8 mouse cellular contexts compared by ENCODE assay signal in the genomic region with DNA sequence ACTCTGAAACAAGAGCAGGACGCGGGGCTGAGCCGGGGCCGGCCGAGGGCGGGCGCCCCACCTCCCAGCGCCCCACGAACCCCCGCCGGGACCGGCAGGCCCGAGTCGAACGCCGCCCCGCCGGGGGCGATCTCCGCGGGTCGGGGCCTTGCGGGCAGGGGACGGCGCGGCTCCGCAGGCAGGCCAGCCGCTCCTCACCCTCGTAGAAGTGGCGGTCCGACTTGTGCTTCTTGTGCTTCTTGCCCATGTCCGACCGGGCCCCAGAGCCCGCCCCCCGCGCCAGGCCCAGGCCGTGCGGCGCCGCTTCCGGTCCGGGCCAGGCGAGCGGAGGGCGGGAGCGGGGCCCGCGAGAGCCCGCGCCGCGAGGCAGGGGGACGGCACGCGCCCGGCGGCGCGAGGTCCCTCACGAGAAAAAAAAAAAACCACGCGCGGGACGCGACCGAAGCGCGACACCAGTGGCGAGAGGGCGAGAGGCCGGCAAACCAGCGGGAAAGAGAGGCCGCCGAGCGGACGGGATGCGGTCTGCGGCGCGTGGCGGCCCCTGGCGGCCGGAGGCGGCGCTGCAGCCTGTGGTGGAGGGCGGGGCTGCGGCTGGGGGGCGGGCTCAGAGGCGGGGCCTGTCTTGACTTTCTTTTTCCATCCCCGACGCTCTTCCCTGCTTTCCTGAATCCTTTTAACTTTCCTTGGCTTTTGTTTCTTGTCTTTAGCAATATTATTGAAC. TPM values are rescaled to one million over a fixed set of nuclear protein-coding genes. Genes with fewer than 3 reads are reported as not detected.
DNase-seq lines count a peak whose midpoint lies in the region; ATAC-seq and TF ChIP-seq lines count a peak whose summit lies in the region.

TSS of gene Brd7 (minus strand) at position 487 of the 721 bp plus-strand sequence.

- H3K4me3 ChIP-seq in bone marrow macrophage, adult 2 months (ENCODE audit: insufficient read depth, low read length), result peak within 1 kb of the TSS; percentile 89
- H3K4me3 ChIP-seq in embryonic facial prominence, embryonic 15.5 days (replicated peaks), result peak within 1 kb of the TSS; percentile 98
- H3K4me3 ChIP-seq in kidney, embryonic 14.5 days (ENCODE audit: low read length), result peak within 1 kb of the TSS; percentile 98
- peak within 1 kb of the TSS; percentile 96 for H3K4me3 ChIP-seq in limb, embryonic 15.5 days
- H3K4me3 ChIP-seq in midbrain, postnatal 0 days (ENCODE audit: low read depth, low read length), result peak within 1 kb of the TSS; percentile 100

- no peak for TF ChIP-seq POLR2A in bone marrow macrophage, adult 2 months (IDR thresholded peaks at IDR 0.05; ENCODE audit: borderline replicate concordance, low read depth, low read length)

- H3K27me3 ChIP-seq in embryonic facial prominence, embryonic 15.5 days, result no peaks in the 10 kb centered on the region
- no peaks in the 10 kb centered on the region for H3K27me3 ChIP-seq in kidney, embryonic 14.5 days (ENCODE audit: control insufficient read depth, insufficient read depth, low read length)
- no peaks in the 10 kb centered on the region for H3K27me3 ChIP-seq in limb, embryonic 15.5 days
- no peaks in the 10 kb centered on the region for H3K27me3 ChIP-seq in midbrain, postnatal 0 days (ENCODE audit: insufficient read depth, low read length)

- peak; percentile 84 for ATAC-seq in embryonic facial prominence, embryonic 15.5 days (ENCODE audit: insufficient number of reproducible peaks, low FRiP score, low TSS enrichment, low read depth)
- ATAC-seq in kidney, embryonic 14.5 days (ENCODE audit: low FRiP score, low TSS enrichment), result peak; percentile 92
- peak; percentile 88 for ATAC-seq in limb, embryonic 15.5 days (ENCODE audit: insufficient number of reproducible peaks, low FRiP score, low TSS enrichment, low read depth)
- peak; percentile 88 for ATAC-seq in midbrain, postnatal 0 days (ENCODE audit: low FRiP score)

- peaks cover 8% of the 10 kb centered on the region for H3K4me1 ChIP-seq in bone marrow macrophage, adult 2 months (ENCODE audit: control insufficient read depth, insufficient read depth, low read length)
- peaks cover 19% of the 10 kb centered on the region for H3K4me1 ChIP-seq in embryonic facial prominence, embryonic 15.5 days
- peaks cover 7% of the 10 kb centered on the region; the same call in 1 of the 2 replicates for H3K4me1 ChIP-seq in kidney, embryonic 14.5 days (ENCODE audit: control insufficient read depth, insufficient read depth, low read length)
- peaks cover 23% of the 10 kb centered on the region for H3K4me1 ChIP-seq in limb, embryonic 15.5 days
- H3K4me1 ChIP-seq in midbrain, postnatal 0 days (ENCODE audit: insufficient read depth, low read length), result peaks cover 6% of the 10 kb centered on the region; the same call in 1 of the 2 replicates

- peak within 1 kb of the TSS; percentile 76 for H3K27ac ChIP-seq in bone marrow macrophage, adult 2 months (ENCODE audit: insufficient read depth, low read depth, low read length)
- peak within 1 kb of the TSS; percentile 90 for H3K27ac ChIP-seq in embryonic facial prominence, embryonic 15.5 days (replicated peaks)
- peak within 1 kb of the TSS; percentile 86 for H3K27ac ChIP-seq in kidney, embryonic 14.5 days (ENCODE audit: low read depth, low read length)
- peak within 1 kb of the TSS; percentile 92 for H3K27ac ChIP-seq in limb, embryonic 15.5 days
- H3K27ac ChIP-seq in midbrain, postnatal 0 days (ENCODE audit: low read depth, low read length), result peak within 1 kb of the TSS; percentile 76

- peak; percentile 90 for DNase-seq in A20 (ENCODE audit: low read depth, low spot score)
- peak; percentile 75 to 76 for DNase-seq in heart, adult 9 months (ENCODE audit: low spot score in 2 of 2)
- peak; percentile 82 for DNase-seq in midbrain, postnatal 0 days (ENCODE audit: low spot score)
- peak; percentile 89 to 95 for DNase-seq in spleen, postnatal 10 days (ENCODE audit: low spot score in 2 of 2)

- no peaks in the 10 kb centered on the region for H3K9me3 ChIP-seq in embryonic facial prominence, embryonic 15.5 days (replicated peaks)
- peaks cover 4% of the 10 kb centered on the region; the same call in 1 of the 2 replicates for H3K9me3 ChIP-seq in kidney, embryonic 14.5 days (ENCODE audit: control insufficient read depth, low read length)
- no peaks in the 10 kb centered on the region for H3K9me3 ChIP-seq in limb, embryonic 15.5 days
- no peaks in the 10 kb centered on the region for H3K9me3 ChIP-seq in midbrain, postnatal 0 days (ENCODE audit: low read length)

- peak within 1 kb of the TSS; percentile 93 for H3K9ac ChIP-seq in embryonic facial prominence, embryonic 15.5 days
- peak within 1 kb of the TSS; percentile 97 for H3K9ac ChIP-seq in kidney, embryonic 14.5 days (ENCODE audit: low read depth, low read length)
- peak within 1 kb of the TSS; percentile 96 for H3K9ac ChIP-seq in limb, embryonic 15.5 days
- peak within 1 kb of the TSS; percentile 88 for H3K9ac ChIP-seq in midbrain, postnatal 0 days (replicated peaks; ENCODE audit: low read length, poor library complexity, severe bottlenecking)

- peaks cover 24% of the 10 kb centered on the region for H3K36me3 ChIP-seq in embryonic facial prominence, embryonic 15.5 days
- H3K36me3 ChIP-seq in kidney, embryonic 14.5 days (ENCODE audit: control insufficient read depth, insufficient read depth, low read length), result peaks cover 23% of the 10 kb centered on the region
- H3K36me3 ChIP-seq in limb, embryonic 15.5 days, result peaks cover 25% of the 10 kb centered on the region
- H3K36me3 ChIP-seq in midbrain, postnatal 0 days (ENCODE audit: insufficient read depth, low read length), result peaks cover 6% of the 10 kb centered on the region; the same call in 1 of the 2 replicates

- TF ChIP-seq CTCF in bone marrow macrophage, adult 2 months (IDR thresholded peaks at IDR 0.05; ENCODE audit: low read depth, low read length), result peak; percentile 46; the same call in 1 of the 2 replicates
- peak; percentile 79 for TF ChIP-seq CTCF in midbrain, postnatal 0 days (IDR thresholded peaks at IDR 0.05)

- under 1% methylated on average over 91 of the region's 91 CpGs for WGBS in embryonic facial prominence, embryonic 15.5 days
- WGBS in kidney, embryonic 14.5 days, result under 1% methylated on average over 86 of the region's 91 CpGs
- WGBS in limb, embryonic 15.5 days, result 1% methylated on average over 82 of the region's 91 CpGs
- under 1% methylated on average over 54 of the region's 91 CpGs for WGBS in midbrain, postnatal 0 days

- H3K4me2 ChIP-seq in embryonic facial prominence, embryonic 15.5 days (replicated peaks), result peak within 1 kb of the TSS; percentile 80
- peak within 1 kb of the TSS; percentile 84 for H3K4me2 ChIP-seq in kidney, embryonic 14.5 days (replicated peaks; ENCODE audit: low read depth, low read length)
- peak within 1 kb of the TSS; percentile 83 for H3K4me2 ChIP-seq in limb, embryonic 15.5 days
- H3K4me2 ChIP-seq in midbrain, postnatal 0 days (ENCODE audit: low read depth, low read length, poor library complexity, severe bottlenecking), result peak within 1 kb of the TSS; percentile 98

RNA-seq across cellular contexts. Expression of gene Brd7, which starts in this region (rescaled TPM):
- polyA plus RNA-seq in bone marrow macrophage, adult 2 months (2012; ENCODE audit: insufficient read depth, insufficient read length, missing spikeins), result 92.1 and 96.7 TPM in 2 replicates
- polyA plus RNA-seq in embryonic facial prominence, embryonic 15.5 days (2015; fragmentation: Nextera tagmentation; extraction: Ambion mirVana), result 70.3 and 72.8 TPM in 2 replicates
- polyA plus RNA-seq in kidney, embryonic 14.5 days (2014; fragmentation: Nextera tagmentation; extraction: Ambion mirVana), result 70.0 and 88.9 TPM in 2 replicates
- polyA plus RNA-seq in limb, embryonic 15.5 days (2015; fragmentation: Nextera tagmentation; extraction: Ambion mirVana), result 54.4 and 63.2 TPM in 2 replicates
- 29.7 and 35.6 TPM in 2 replicates for total RNA-seq in midbrain, postnatal 0 days (2014; rRNA removed)
- 55.0 and 60.7 TPM in 2 replicates for polyA plus RNA-seq in midbrain, postnatal 0 days (2015; fragmentation: Nextera tagmentation; extraction: Ambion mirVana)

Comparison
In these comparisons a context has a peak if more than half of its experiments do, and no peak if none do; other contexts are left out.
1. Peak in every context shown above with its lines: DNase-seq, ATAC-seq, H3K4me3 ChIP-seq and H3K27ac ChIP-seq.